Mouse (Mus musculus) olfactory bulb, adult 2 months (tissue): ENCODE results near the gene Pcnt. TPM values are rescaled to one million over a fixed set of nuclear protein-coding genes. Genes with fewer than 3 reads are reported as not detected.

Experiments
- H3K27ac ChIP-seq: fragments of 200-500 bp; 2 replicates; pipeline ENCODE4 v1.5.1; 2012; ENCODE audit warnings: low read depth, low read length; ENCODE audit not compliant: insufficient read depth
- H3K4me1 ChIP-seq: fragments of 200-500 bp; 2 replicates; pipeline ENCODE4 v1.6.1; 2012; ENCODE audit warnings: low read length; ENCODE audit not compliant: control insufficient read depth, insufficient read depth
- H3K4me3 ChIP-seq: fragments of 200-500 bp; 2 replicates; pipeline ENCODE4 v1.5.1; 2012; ENCODE audit warnings: mild to moderate bottlenecking, low read depth, low read length, moderate library complexity; ENCODE audit not compliant: insufficient read depth
- CTCF ChIP-seq: fragments of 200-500 bp; IDR thresholded peaks from 2 replicates; pipeline ENCODE4 v1.5.1; 2012; ENCODE audit warnings: low read depth, mild to moderate bottlenecking, low read length, moderate library complexity; ENCODE audit not compliant: insufficient read depth
- POLR2A ChIP-seq: fragments of 200-500 bp; IDR thresholded peaks from 2 replicates; pipeline ENCODE4 v1.6.1; 2012; ENCODE audit warnings: mild to moderate bottlenecking, low read depth, low read length, moderate library complexity; ENCODE audit not compliant: insufficient read depth
- whole genome bisulfite sequencing: fragments of 180-500 bp; shearing (Covaris S2); methylation state at CpG from one replicate; pipeline ENCODE4 v1.1.7; 2018; 5-methylcytosine and 5-hydroxymethylcytosine counted together
- polyA plus RNA-seq: library from polyadenylated mRNA; stranded (reverse); fragments of >200 nt; gene quantifications from 2 replicates; pipeline ENCODE4 v1.2.4, GENCODE M21; 2012; ENCODE audit warnings: low replicate concordance; ENCODE audit not compliant: missing spikeins, insufficient read depth, insufficient read length

Pcnt gene
- polyA plus RNA-seq, 1 experiment, result not detected

- no peak overlapping the region for H3K27ac ChIP-seq
- H3K4me1 ChIP-seq, result no peaks in the 10 kb centered on the region
- no peak for TF ChIP-seq POLR2A
- no peak for TF ChIP-seq CTCF
- no peak overlapping the region for H3K4me3 ChIP-seq
- WGBS, result 89% methylated on average over 6 of the region's 6 CpGs
Measured at GRCm38 (mm10) chr10:76462721-76463120, 20.1 kb upstream of the Pcnt start.

DNA sequence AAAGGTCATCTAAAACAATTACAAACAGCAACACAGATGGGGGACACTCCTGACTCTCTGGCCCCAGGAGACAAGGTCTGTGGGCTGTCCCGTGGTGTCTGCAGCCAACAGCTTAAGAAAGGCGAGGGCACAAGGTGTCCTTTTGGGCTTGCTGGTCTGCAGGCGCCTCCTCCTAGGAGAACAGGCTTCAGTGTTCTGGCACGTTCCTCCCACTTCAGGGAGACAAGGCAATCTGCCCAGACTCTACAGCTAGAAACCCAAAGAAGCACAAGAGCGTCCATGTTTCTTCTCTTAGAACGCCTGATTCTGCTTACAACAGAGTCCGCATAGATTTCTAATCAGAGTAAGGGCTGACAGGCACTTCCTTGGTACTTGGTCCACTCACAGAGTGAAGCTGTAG is 19.7 kb upstream of the Pcnt start:
- TF ChIP-seq POLR2A (no peak), CTCF (no peak)
- 91% methylated on average over 7 of the region's 7 CpGs for WGBS

DNA sequence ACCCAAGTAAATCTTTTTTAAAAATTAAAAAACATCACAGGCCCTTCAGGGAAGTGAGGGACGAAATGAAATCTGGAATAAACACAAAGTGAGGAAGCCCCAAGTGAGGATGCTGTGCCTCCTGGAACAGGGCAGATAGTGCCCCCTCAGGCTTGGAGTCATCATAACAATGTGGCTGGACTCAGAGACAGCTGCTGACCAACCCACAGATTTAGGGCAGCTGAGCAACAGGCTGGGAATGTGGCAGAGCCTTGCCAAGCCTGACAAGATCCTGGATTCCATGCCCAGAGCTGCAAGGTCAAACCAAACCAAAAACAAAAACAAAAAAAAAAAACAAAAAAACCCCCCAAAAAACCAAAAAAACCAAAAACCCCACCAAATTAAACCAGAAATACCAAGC is 18.7 kb upstream of the Pcnt start:
- H3K4me1 ChIP-seq, result no peaks in the 10 kb centered on the region
- WGBS, result 93% methylated on average over 1 of the region's 1 CpGs
- H3K4me3 ChIP-seq, result no peak overlapping the region
- TF ChIP-seq CTCF (no peak), POLR2A (no peak)
- H3K27ac ChIP-seq, result no peak overlapping the region

More for the DNA sequence above, 19.7 kb upstream of the Pcnt start:
- no peak overlapping the region for H3K4me3 ChIP-seq
- no peaks in the 10 kb centered on the region for H3K4me1 ChIP-seq
- H3K27ac ChIP-seq, result no peak overlapping the region

DNA sequence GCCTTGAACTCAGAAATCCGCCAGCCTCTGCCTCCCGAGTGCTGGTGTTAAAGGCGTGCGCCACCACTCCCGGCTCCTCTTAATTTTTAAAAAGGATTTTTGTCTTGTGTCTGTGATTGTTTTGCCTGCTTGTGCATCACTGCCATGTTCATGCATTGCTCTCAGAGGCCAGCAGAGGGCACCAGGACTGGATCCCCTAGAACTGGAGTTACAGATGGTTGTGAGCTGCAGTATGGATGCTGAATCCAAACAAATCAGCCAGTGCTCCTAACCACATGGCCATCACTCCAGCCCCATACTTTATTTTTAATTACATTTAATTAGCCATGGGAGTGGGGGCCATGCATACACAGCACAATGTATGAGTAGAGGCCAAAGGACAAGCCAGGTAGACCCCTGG is 12.7 kb upstream of the Pcnt start:
- Histone ChIP-seq H3K4me3 (no peak overlapping the region), H3K4me1 (no peaks in the 10 kb centered on the region), H3K27ac (no peak overlapping the region)
- TF ChIP-seq CTCF (no peak), POLR2A (no peak)
- WGBS, result 58% methylated on average over 5 of the region's 5 CpGs

DNA sequence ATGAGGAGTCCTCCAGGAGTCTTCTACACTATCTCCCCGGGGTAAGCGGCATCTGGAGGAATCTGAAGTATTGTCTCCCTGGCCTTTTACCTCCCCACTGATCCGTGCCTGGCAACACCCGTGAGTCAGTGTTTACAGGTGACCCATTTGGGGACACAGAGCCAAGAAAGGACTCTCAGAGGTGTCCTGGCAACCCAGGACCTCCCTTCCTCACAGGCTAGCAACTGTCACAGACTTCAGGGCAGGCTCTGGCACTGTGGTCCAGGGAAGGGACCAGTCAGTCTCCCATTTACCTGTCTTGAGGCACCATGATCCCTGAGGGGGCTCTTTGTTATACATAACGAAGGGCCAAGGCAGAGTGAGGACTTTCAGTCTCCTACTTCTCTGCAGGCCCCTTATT is 6.3 kb upstream of the Pcnt start, which contains the start of gene 2610028H24Rik:
TSS of gene 2610028H24Rik (plus strand) at position 231 of the 400 bp plus-strand sequence.
- Histone ChIP-seq H3K4me1 (no peaks in the 10 kb centered on the region), H3K4me3 (no peak within 1 kb of the TSS), H3K27ac (no peak within 1 kb of the TSS)
- WGBS, result 62% methylated on average over 5 of the region's 5 CpGs
- TF ChIP-seq CTCF (no peak), POLR2A (no peak)

GRCm38 (mm10) chr10:76447406-76448229 is 5.0 kb upstream of the Pcnt start:
- no peak overlapping the region for H3K27ac ChIP-seq
- H3K4me1 ChIP-seq, result 0 out of 2 replicates have a peak, but pooled peaks cover 4% of the 10 kb centered on the region
- WGBS, result 73% methylated on average over 15 of the region's 15 CpGs
- TF ChIP-seq CTCF, result no peak
- H3K4me3 ChIP-seq, result no peak overlapping the region

GRCm38 (mm10) chr10:76445996-76446681 is 3.6 kb upstream of the Pcnt start:
- TF ChIP-seq CTCF (no peak), POLR2A (no peak)
- Histone ChIP-seq H3K27ac (no peak overlapping the region), H3K4me1 (peaks cover 7% of the 10 kb centered on the region; the same call in 1 of the 2 replicates), H3K4me3 (no peak overlapping the region)
- WGBS, result 83% methylated on average over 4 of the region's 4 CpGs

- TF ChIP-seq POLR2A (no peak), CTCF (no peak)
- Histone ChIP-seq H3K27ac (no peak within 1 kb of the TSS), H3K4me3 (no peak within 1 kb of the TSS), H3K4me1 (peaks cover 7% of the 10 kb centered on the region; the same call in 1 of the 2 replicates)
- WGBS, result 92% methylated on average over 17 of the region's 17 CpGs
Measured at GRCm38 (mm10) chr10:76440281-76440680, 2.3 kb downstream of the Pcnt start, which contains the start of gene AC141477.1. Gene AC141477.1, minus strand, starts transcription at chr10:76440444.
